Mouse (Mus musculus) erythroblast, embryonic 14.5 days (primary cell): ENCODE results near the gene Sorbs2.

Source experiments
- GATA1 ChIP-seq: IDR thresholded peaks from 2 replicates; pipeline ENCODE4 v1.6.1; 2012; ENCODE audit warnings: low read length, inconsistent platforms, mixed read lengths
- TAL1 ChIP-seq: IDR thresholded peaks from 3 replicates; pipeline ENCODE4 v1.6.1; 2012; ENCODE audit warnings: low read length, inconsistent platforms, mixed read lengths

DNA sequence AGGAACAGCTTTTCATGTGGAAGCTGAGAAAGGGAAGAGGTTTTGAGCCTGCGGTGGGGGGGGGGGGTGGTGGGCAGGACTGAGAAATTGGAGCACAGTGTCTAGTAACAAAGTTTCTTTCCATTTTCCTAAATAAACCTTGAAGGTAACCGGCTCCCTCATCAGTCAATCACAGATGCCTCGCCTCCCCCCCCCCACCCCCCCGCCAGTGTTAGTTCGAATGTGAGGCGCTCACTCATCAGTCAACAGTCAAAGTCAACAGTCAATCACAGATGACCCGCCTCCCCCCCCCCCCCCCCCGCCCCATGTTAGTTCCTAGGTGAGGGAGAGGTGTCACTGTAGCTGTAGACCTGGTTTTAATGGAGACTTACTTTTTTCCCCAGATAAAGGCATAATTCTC, 123.4 kb downstream of the Sorbs2 start:
- TF ChIP-seq GATA1: no peak
- TF ChIP-seq TAL1: no peak
